Mouse (Mus musculus): ENCODE data around the gene Slc22a4. TPM values are rescaled to one million over a fixed set of nuclear protein-coding genes. Genes with fewer than 3 reads are reported as not detected.
"Not testable (repeated sequence)": the region's sequence is repeated elsewhere in the genome, so short reads cannot be mapped to it uniquely, and the experiment has no call there.

Slc22a4 gene
- polyA plus RNA-seq, 1 experiment, result not detected

DNA sequence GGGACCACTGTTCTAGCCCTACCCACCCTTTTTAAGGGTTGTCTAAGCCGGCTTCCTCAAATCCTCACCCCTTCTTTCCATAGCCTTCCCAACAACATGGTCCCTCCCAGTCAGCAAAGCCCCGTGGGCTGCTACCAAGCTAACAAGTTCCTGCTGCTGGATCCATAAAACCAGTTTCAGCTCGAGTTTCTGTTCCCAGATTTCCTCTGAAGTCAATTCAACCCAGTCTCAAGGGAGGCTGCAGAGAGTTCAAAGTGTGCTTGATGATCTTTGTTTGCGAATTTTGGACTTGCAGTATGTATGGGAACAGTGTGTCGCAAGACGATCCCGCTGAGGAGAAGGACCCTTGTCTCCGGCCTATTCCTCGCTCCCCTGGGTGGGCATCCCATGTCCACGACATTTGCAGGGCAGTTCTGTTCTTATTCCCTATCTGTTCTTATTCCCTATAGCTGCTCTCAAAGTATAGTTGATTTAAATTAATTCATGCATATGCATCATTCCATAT lies 19.4 kb downstream of the Slc22a4 start:
- TF ChIP-seq CTCF (IDR thresholded peaks at IDR 0.05; ENCODE audit: borderline replicate concordance, insufficient read depth, low read length) (no peak), POLR2A (IDR thresholded peaks at IDR 0.05; ENCODE audit: low read depth, low read length) (no peak)
- Histone ChIP-seq H3K4me1 (ENCODE audit: control insufficient read depth, insufficient read depth, low read length) (peaks cover 4% of the 10 kb centered on the region; the same call in 1 of the 2 replicates), H3K4me3 (ENCODE audit: insufficient read depth, low read length) (no peak overlapping the region), H3K27ac (ENCODE audit: insufficient read depth, low read length) (no peak overlapping the region)

DNA sequence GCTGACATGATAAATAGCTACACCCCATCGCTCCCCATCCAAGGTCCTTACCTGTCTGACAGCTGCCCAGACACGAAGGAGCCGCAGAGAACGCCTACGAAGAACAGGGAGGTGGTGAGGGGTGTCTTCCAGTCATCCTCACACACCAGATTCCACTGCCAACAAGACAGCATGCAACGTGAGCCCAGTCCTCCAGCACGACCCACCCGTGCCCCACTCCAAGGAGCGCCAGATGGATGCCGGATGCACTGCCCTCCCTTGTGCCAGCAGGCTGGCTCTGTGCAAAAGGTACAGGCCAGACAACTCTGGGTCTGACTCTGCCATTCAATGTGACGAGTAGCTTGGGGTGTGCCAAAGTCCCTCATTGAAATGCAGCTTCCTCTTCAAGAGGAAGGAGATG lies 20.2 kb downstream of the Slc22a4 start:
- peaks cover 4% of the 10 kb centered on the region; the same call in 1 of the 2 replicates for H3K4me1 ChIP-seq (ENCODE audit: control insufficient read depth, insufficient read depth, low read length)
- H3K4me3 ChIP-seq (ENCODE audit: insufficient read depth, low read length), result no peak overlapping the region
- no peak for TF ChIP-seq CTCF (IDR thresholded peaks at IDR 0.05; ENCODE audit: borderline replicate concordance, insufficient read depth, low read length)
- TF ChIP-seq POLR2A (IDR thresholded peaks at IDR 0.05; ENCODE audit: low read depth, low read length), result no peak
- H3K27ac ChIP-seq (ENCODE audit: insufficient read depth, low read length), result no peak overlapping the region

DNA sequence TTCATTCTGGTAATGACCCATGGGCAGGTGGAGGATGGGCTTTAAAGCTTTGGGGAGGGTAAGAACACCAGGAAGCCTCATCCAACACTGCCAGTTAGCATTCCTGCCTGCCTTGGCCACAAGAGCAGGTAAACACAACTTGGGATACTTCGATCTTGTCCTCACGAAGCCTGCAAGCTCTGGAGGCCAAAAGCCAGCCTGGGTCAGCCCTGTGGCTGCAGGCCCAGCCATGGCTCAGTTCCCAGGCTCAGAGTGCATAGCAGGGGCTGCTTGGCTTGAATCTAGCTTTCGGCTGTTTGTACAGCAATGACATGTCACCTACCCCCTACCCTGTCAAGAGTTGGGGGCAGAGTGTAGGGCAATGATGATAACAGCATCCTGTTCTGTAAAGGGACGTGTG lies 21.0 kb downstream of the Slc22a4 start:
- no peak overlapping the region for H3K4me3 ChIP-seq (ENCODE audit: insufficient read depth, low read length)
- no peak overlapping the region for H3K27ac ChIP-seq (ENCODE audit: insufficient read depth, low read length)
- peaks cover 4% of the 10 kb centered on the region; the same call in 1 of the 2 replicates for H3K4me1 ChIP-seq (ENCODE audit: control insufficient read depth, insufficient read depth, low read length)
- TF ChIP-seq CTCF (IDR thresholded peaks at IDR 0.05; ENCODE audit: borderline replicate concordance, insufficient read depth, low read length), result no peak
- TF ChIP-seq POLR2A (IDR thresholded peaks at IDR 0.05; ENCODE audit: low read depth, low read length), result no peak

DNA sequence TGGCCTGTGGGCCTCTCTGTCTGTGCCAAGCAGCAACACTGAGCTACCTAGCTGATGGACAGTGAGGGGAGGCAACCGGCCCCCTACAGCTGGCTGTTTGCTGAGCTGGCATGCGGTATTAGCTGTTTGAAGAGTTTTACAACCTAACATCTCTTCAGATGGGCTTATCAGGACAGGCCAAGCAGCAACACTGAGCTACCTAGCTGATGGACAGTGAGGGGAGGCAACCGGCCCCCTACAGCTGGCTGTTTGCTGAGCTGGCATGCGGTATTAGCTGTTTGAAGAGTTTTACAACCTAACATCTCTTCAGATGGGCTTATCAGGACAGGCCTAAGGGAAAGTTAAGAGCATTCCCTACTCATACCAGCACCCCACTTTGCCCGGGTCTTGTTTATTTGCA lies 21.5 kb downstream of the Slc22a4 start:
- H3K27ac ChIP-seq (ENCODE audit: insufficient read depth, low read length); H3K4me1 ChIP-seq (ENCODE audit: control insufficient read depth, insufficient read depth, low read length); H3K4me3 ChIP-seq (ENCODE audit: insufficient read depth, low read length): not testable (repeated sequence)

DNA sequence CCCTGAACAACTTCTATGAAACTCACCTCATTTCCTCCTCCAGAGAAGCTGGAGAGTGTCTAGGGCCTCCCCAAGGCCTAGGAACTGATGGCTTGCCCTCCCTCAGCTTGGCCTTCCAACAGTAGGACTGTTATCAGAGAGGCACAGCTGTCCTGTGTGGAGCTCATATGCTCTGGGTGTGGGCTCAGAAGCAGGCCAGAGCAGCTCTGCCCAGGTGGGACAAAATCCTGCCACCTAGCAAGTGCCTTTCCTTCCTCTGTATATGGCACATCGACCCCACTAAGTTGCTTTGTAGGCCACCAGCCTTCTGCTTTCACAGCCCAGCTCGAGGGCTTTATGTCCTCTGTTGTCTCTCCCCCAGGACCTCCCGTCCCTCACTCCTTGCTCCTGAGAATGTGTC lies 23.2 kb downstream of the Slc22a4 start:
- H3K4me1 ChIP-seq (ENCODE audit: control insufficient read depth, insufficient read depth, low read length), result peaks cover 4% of the 10 kb centered on the region; the same call in 1 of the 2 replicates
- H3K27ac ChIP-seq (ENCODE audit: insufficient read depth, low read length), result no peak overlapping the region
- TF ChIP-seq POLR2A (IDR thresholded peaks at IDR 0.05; ENCODE audit: low read depth, low read length) (no peak), CTCF (IDR thresholded peaks at IDR 0.05; ENCODE audit: borderline replicate concordance, insufficient read depth, low read length) (no peak)
- H3K4me3 ChIP-seq (ENCODE audit: insufficient read depth, low read length), result no peak overlapping the region

DNA sequence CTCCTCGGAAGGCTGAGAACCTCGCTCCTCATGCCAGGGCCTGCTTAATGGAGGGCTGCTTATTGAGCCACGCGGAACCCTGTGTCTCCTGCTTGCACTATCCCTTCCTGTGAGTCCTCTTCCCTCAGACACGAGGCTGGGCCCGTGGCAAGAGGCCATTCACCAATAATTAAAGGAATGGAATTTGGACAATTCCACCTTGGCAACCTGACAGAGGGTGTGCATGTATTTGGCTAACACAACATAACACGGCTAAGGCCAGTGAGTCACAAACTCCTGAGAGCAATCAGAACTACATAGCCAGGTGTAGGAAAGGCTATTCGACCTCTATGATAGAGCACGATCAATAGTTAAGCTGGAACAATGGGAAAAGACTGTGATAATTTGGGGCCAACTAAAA lies 23.7 kb downstream of the Slc22a4 start:
- TF ChIP-seq POLR2A (IDR thresholded peaks at IDR 0.05; ENCODE audit: low read depth, low read length), result no peak
- Histone ChIP-seq H3K4me3 (ENCODE audit: insufficient read depth, low read length) (no peak overlapping the region), H3K27ac (ENCODE audit: insufficient read depth, low read length) (no peak overlapping the region), H3K4me1 (ENCODE audit: control insufficient read depth, insufficient read depth, low read length) (peaks cover 4% of the 10 kb centered on the region; the same call in 1 of the 2 replicates)

DNA sequence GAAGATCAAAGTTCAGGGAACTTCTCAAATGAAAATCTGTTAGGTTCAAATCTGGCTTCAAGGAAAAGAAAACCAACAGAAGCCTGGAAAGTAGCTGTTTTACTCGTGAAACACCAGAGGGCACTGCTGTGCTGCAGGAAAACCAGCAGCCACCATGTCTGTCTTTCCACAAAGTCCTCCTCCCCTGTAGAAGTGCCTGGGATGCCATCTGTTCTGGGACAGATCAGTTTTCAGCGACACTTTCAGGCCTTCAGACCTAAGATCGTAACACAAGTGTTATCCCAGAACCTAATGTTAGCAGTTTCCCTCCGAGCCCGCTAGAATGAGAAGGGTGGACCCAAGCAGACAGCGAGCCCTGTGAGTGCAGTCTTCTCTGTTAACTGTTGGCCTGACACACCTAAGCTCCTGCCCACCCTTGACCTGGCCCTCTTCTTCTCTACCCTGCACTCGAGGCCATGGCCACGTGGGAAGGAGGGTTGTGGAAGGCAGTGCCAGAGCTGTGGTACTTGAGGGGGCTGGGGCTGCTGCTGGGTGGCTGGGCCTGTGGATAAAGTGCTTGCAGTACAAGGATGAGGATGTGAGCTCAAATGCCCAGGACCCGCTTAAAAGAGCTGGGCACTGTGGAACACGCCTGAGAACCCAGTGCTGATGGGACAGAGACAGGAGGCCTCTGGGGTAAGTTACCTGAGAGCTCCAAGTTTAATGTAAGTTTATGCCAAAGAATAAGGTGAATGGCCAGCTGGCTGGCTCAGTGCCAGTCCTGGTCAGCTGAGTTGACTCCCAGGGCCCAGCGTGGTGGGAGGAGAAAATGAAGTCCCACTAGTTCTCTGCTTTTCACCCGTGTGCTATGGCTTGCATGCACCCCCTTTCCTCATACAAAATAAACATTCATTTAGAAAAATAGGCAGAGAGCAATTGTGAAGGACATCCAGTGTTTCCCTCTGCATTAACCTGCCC lies 24.9 kb downstream of the Slc22a4 start:
- H3K4me1 ChIP-seq (ENCODE audit: control insufficient read depth, insufficient read depth, low read length); H3K4me3 ChIP-seq (ENCODE audit: insufficient read depth, low read length); H3K27ac ChIP-seq (ENCODE audit: insufficient read depth, low read length): not testable (repeated sequence)
- TF ChIP-seq CTCF (IDR thresholded peaks at IDR 0.05; ENCODE audit: borderline replicate concordance, insufficient read depth, low read length), result peak; percentile 72; the same call in 1 of the 2 replicates

DNA sequence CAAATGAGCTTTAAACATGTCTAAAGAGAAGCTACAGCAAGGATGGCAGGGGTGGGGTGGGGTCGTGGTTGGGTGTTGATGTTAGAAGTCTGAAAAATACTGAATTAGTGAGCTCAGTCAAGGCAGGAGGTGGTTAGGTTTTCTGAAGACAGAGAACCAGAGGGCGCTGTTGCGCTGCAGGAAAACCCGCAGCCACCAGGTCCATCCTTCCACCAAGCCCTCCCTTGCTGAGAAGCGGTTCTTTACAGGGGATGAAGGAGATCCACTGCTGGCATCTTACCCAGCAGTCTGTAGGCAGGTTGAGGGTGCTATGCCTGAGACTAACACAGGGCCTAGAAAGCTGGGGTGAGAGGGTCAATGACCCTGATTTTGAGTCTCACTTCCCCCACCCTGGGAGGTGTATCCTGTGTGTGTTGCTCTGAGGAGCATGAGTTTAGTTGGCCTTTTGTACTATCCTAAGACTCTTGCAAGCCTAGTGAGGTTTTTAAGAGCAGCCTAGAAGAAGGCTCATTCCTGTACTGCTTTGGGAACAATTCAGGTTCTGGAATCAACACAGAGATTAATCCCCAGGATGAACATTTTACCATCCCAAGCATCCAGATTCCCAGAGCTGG lies 25.6 kb downstream of the Slc22a4 start:
- TF ChIP-seq POLR2A (IDR thresholded peaks at IDR 0.05; ENCODE audit: low read depth, low read length) (no peak), CTCF (IDR thresholded peaks at IDR 0.05; ENCODE audit: borderline replicate concordance, insufficient read depth, low read length) (peak; percentile 70; the same call in 1 of the 2 replicates)
- H3K4me3 ChIP-seq (ENCODE audit: insufficient read depth, low read length), result no peak overlapping the region
- H3K27ac ChIP-seq (ENCODE audit: insufficient read depth, low read length), result no peak overlapping the region
- peaks cover 4% of the 10 kb centered on the region; the same call in 1 of the 2 replicates for H3K4me1 ChIP-seq (ENCODE audit: control insufficient read depth, insufficient read depth, low read length)

DNA sequence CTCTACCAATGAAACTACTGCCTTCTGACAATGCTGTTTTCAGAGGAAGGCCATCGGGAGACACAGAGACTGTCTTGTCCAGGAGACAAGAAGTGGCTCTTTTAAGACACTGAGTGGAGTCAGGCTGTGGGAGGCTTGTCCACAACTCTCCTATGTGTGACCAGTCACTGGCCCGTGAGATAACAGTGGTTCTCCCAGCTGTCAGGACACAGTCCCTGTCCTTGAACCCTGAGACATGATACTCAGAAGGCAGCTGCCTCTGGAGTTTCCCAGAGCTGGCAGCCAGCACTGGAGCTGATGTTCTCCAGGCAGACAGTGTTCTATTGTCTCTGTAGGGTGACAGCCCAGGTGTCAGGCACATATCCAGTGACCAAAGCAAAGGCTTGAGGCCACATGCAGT lies 30.2 kb downstream of the Slc22a4 start:
- no peak overlapping the region for H3K27ac ChIP-seq (ENCODE audit: insufficient read depth, low read length)
- no peak overlapping the region for H3K4me3 ChIP-seq (ENCODE audit: insufficient read depth, low read length)
- TF ChIP-seq POLR2A (IDR thresholded peaks at IDR 0.05; ENCODE audit: low read depth, low read length) (no peak), CTCF (IDR thresholded peaks at IDR 0.05; ENCODE audit: borderline replicate concordance, insufficient read depth, low read length) (no peak)
- no peaks in the 10 kb centered on the region for H3K4me1 ChIP-seq (ENCODE audit: control insufficient read depth, insufficient read depth, low read length)

DNA sequence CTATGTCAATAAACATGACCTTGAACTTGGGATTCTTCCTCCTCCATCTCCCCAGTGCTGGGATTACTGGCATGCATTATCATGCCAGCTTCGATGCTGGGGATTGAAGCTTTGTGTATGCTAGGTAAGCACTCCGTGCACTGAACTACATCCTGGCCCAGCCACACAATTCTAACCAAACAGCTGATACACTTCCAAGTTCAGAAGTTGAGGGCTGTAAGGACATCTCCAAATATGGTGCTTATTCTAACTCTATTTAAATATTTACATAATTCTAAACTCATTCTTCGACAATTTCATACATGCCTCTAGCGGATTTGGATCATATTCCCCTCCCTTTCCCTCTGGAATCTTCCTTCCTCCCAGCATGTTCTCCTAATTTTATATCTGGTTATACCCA lies 35.6 kb downstream of the Slc22a4 start:
- TF ChIP-seq CTCF (IDR thresholded peaks at IDR 0.05; ENCODE audit: borderline replicate concordance, insufficient read depth, low read length) (no peak), POLR2A (IDR thresholded peaks at IDR 0.05; ENCODE audit: low read depth, low read length) (no peak)
- no peak overlapping the region for H3K4me3 ChIP-seq (ENCODE audit: insufficient read depth, low read length)
- no peak overlapping the region for H3K27ac ChIP-seq (ENCODE audit: insufficient read depth, low read length)
- no peaks in the 10 kb centered on the region for H3K4me1 ChIP-seq (ENCODE audit: control insufficient read depth, insufficient read depth, low read length)
